Mouse (Mus musculus) myocyte (in vitro differentiated cells): ENCODE results near the gene Rpl9. TPM values are rescaled to one million over a fixed set of nuclear protein-coding genes. Genes with fewer than 3 reads are reported as not detected.
A peak's percentile ranks its signal among the peaks of the same experiment; 100 is the strongest.

Source experiments
- H3K27me3 ChIP-seq: one replicate; pipeline ENCODE4 v1.6.1; 2011; ENCODE audit not compliant: control insufficient read depth, insufficient read depth, insufficient read length
- H3K36me3 ChIP-seq: one replicate; pipeline ENCODE4 v1.6.1; 2011; ENCODE audit not compliant: control insufficient read depth, insufficient read depth
- H3K4me2 ChIP-seq: one replicate; pipeline ENCODE4 v1.6.1; 2011; ENCODE audit warnings: low read depth, control low read depth
- H3K4me3 ChIP-seq: one replicate; pipeline ENCODE4 v1.5.1; 2011; ENCODE audit warnings: mild to moderate bottlenecking, control low read depth, moderate library complexity
- H3K79me2 ChIP-seq: one replicate; pipeline ENCODE4 v1.6.1; 2011; ENCODE audit not compliant: control insufficient read depth, insufficient read depth
- H3ac ChIP-seq: one replicate; pipeline ENCODE4 v1.6.1; 2011; ENCODE audit not compliant: control insufficient read depth, insufficient read length
- CEBPB ChIP-seq: IDR thresholded peaks from 2 replicates; pipeline ENCODE4 v1.6.1; 2011; ENCODE audit warnings: mild to moderate bottlenecking, moderate library complexity; ENCODE audit not compliant: poor library complexity, insufficient read depth, severe bottlenecking
- E2F4 ChIP-seq: IDR thresholded peaks from one replicate; pipeline ENCODE4 v1.6.1; 2011; ENCODE audit warnings: mild to moderate bottlenecking, control low read depth, moderate library complexity; ENCODE audit not compliant: insufficient read depth
- MAX ChIP-seq: IDR thresholded peaks from one replicate; pipeline ENCODE4 v1.6.1; 2011; ENCODE audit warnings: low read depth, mild to moderate bottlenecking, control low read depth
- MYOD1 ChIP-seq, 3 experiments: IDR thresholded peaks; one replicate each; pipeline ENCODE4 v1.6.1; 2011; ENCODE audit warnings: control low read depth in 2 of 3, low read depth in 2 of 3, mild to moderate bottlenecking in 2 of 3, moderate library complexity in 1 of 3; ENCODE audit not compliant: insufficient read length in 2 of 3, control insufficient read depth in 1 of 3
- MYOG ChIP-seq, 3 experiments: IDR thresholded peaks; one replicate each; pipeline ENCODE4 v1.6.1; 2011; ENCODE audit warnings: control low read depth in 2 of 3, low read depth in 2 of 3, mild to moderate bottlenecking in 2 of 3; ENCODE audit not compliant: insufficient read length in 2 of 3, control insufficient read depth in 1 of 3, insufficient read depth in 1 of 3
- POLR2A ChIP-seq: IDR thresholded peaks from one replicate; pipeline ENCODE4 v1.6.1; 2011; ENCODE audit warnings: low read depth, mild to moderate bottlenecking, control low read depth, moderate library complexity; ENCODE audit not compliant: insufficient read length
- POLR2AphosphoS2 ChIP-seq: IDR thresholded peaks from one replicate; pipeline ENCODE4 v1.6.1; 2011; ENCODE audit warnings: low read depth, control low read depth; ENCODE audit not compliant: insufficient read length
- REST ChIP-seq: IDR thresholded peaks from one replicate; pipeline ENCODE4 v1.6.1; 2011; ENCODE audit warnings: mild to moderate bottlenecking, control low read depth, moderate library complexity; ENCODE audit not compliant: insufficient read depth, insufficient read length
- SRF ChIP-seq: IDR thresholded peaks from one replicate; pipeline ENCODE4 v1.6.1; 2011; ENCODE audit warnings: low read depth; ENCODE audit not compliant: control insufficient read depth, insufficient read length
- TCF12 ChIP-seq: IDR thresholded peaks from one replicate; pipeline ENCODE4 v1.6.1; 2011; ENCODE audit warnings: mild to moderate bottlenecking, control low read depth; ENCODE audit not compliant: poor library complexity, insufficient read depth, severe bottlenecking
- TCF3 ChIP-seq: IDR thresholded peaks from one replicate; pipeline ENCODE4 v1.6.1; 2011; ENCODE audit warnings: low read depth, control low read depth; ENCODE audit not compliant: insufficient read length
- USF1 ChIP-seq: IDR thresholded peaks from one replicate; pipeline ENCODE4 v1.6.1; 2011; ENCODE audit warnings: low read depth, mild to moderate bottlenecking, control low read depth, moderate library complexity
- polyA plus RNA-seq: library from polyadenylated mRNA; unstranded; fragments of >200 nt; fragmentation: generic; extraction: Trizol; gene quantifications from one replicate; pipeline ENCODE4 v1.2.1, GENCODE M21; 2012; ENCODE audit warnings: missing spikeins

Gene Rpl9
- polyA plus RNA-seq, 1 experiment = 2,064 TPM

DNA sequence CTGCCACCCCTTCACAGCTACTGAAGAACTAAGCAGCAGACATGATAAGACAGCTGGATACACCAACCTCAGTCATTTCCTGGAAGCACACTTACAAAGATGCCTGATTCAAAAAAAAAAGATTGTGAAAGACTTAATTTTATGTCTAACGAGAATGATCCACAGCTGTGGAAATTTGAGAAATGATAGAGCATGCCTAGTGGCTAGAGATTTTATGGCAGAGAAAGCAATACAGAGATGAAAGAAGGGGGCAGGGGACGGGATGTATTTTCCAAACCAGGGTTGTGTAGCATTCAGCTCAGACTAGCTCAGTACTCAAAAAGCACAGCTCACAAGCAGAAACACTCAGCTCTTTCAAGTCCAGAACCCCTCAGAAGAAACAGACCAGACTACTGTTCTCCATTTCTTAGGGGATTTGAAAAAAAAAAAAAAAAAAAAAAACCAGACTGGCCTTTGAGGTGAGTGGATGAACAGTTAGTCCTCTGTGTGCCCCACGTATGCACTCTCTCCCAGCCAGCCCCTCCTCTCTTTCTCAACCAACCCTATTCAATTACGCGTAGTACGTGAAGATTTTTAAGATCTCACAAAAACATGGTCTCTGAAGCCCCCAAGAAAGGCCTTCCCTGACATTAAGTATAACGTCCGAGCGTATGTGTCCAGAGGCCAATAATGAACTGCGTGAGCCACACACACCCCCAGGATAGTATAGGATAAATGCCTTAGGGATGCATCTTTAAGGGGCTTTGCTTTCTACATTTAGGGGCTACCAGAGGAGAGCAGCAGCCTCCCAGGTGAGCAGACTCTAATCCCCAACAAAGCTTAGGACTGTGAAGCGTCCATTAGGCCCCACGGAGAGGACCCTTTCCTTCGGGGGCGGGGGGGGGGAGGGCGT is 43.5 kb upstream of the Rpl9 start:
- Histone ChIP-seq H3K4me2 (peak overlapping the region; percentile 83), H3K79me2 (peaks cover 55% of the 10 kb centered on the region), H3ac (peak overlapping the region; percentile 61), H3K36me3 (peaks cover 3% of the 10 kb centered on the region), H3K4me3 (peak overlapping the region; percentile 72), H3K27me3 (no peaks in the 10 kb centered on the region)
- TF ChIP-seq POLR2AphosphoS2 = no peak
- 0 out of 2 replicates have a peak, but pooled peaks have one; percentile 46 for TF ChIP-seq CEBPB
- TF ChIP-seq MYOD1 (IDR thresholded peaks at IDR 0.05; ENCODE audit: control insufficient read depth in 1 of 3, insufficient read length in 2 of 3, low read depth in 2 of 3) = peak; percentile 19 to 52 (median 47)

GRCm38 (mm10) chr5:65429441-65429840 is 38.2 kb upstream of the Rpl9 start:
- Histone ChIP-seq H3K4me3 (no peak overlapping the region), H3K79me2 (peaks cover 75% of the 10 kb centered on the region), H3K36me3 (peaks cover 22% of the 10 kb centered on the region), H3K27me3 (no peaks in the 10 kb centered on the region), H3ac (no peak overlapping the region), H3K4me2 (no peak overlapping the region)
- no peak for TF ChIP-seq MYOG (IDR thresholded peaks at IDR 0.05; ENCODE audit: control insufficient read depth in 1 of 3, insufficient read depth in 1 of 3, insufficient read length in 2 of 3, low read depth in 2 of 3)
- no peak for TF ChIP-seq CEBPB
- TF ChIP-seq USF1 = no peak
- no peak for TF ChIP-seq MYOD1 (IDR thresholded peaks at IDR 0.05; ENCODE audit: control insufficient read depth in 1 of 3, insufficient read length in 2 of 3, low read depth in 2 of 3)
- no peak for TF ChIP-seq REST
- no peak for TF ChIP-seq POLR2AphosphoS2
- TF ChIP-seq TCF12 = no peak
- TF ChIP-seq POLR2A = no peak
- no peak for TF ChIP-seq E2F4
- no peak for TF ChIP-seq MAX
- TF ChIP-seq SRF = no peak
- no peak for TF ChIP-seq TCF3

DNA sequence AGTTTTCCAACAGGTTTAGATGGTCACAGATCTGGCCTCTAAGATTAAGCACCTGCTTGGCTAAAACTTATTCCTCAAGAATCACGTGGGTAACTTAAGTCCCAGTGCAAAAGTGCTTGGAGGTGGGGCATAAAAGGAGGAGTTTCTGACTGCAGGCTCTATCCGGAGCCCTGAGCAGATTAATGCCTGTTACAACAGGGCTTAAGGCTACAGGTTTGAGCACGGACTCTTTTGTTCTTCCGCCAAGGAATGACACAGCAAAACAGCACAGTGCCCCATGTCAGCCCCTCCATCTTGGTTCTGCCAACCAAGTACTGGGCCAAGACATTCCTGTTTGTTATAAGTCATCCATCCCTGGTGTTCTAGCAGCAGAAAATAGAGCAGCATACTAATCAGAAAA is 37.1 kb upstream of the Rpl9 start:
- no peaks in the 10 kb centered on the region for H3K27me3 ChIP-seq
- H3K4me2 ChIP-seq = no peak overlapping the region
- H3K79me2 ChIP-seq = peaks cover 63% of the 10 kb centered on the region
- no peak for TF ChIP-seq E2F4
- TF ChIP-seq MYOG (IDR thresholded peaks at IDR 0.05; ENCODE audit: control insufficient read depth in 1 of 3, insufficient read depth in 1 of 3, insufficient read length in 2 of 3, low read depth in 2 of 3) = no peak
- TF ChIP-seq POLR2AphosphoS2 = no peak
- TF ChIP-seq MYOD1 (IDR thresholded peaks at IDR 0.05; ENCODE audit: control insufficient read depth in 1 of 3, insufficient read length in 2 of 3, low read depth in 2 of 3) = no peak
- TF ChIP-seq TCF3 = no peak
- TF ChIP-seq CEBPB = no peak
- no peak for TF ChIP-seq SRF
- TF ChIP-seq REST = no peak
- no peak for TF ChIP-seq MAX
- TF ChIP-seq TCF12 = no peak
- no peak for TF ChIP-seq POLR2A
- TF ChIP-seq USF1 = no peak
- H3K4me3 ChIP-seq = no peak overlapping the region
- H3ac ChIP-seq = no peak overlapping the region
- H3K36me3 ChIP-seq = peaks cover 29% of the 10 kb centered on the region

DNA sequence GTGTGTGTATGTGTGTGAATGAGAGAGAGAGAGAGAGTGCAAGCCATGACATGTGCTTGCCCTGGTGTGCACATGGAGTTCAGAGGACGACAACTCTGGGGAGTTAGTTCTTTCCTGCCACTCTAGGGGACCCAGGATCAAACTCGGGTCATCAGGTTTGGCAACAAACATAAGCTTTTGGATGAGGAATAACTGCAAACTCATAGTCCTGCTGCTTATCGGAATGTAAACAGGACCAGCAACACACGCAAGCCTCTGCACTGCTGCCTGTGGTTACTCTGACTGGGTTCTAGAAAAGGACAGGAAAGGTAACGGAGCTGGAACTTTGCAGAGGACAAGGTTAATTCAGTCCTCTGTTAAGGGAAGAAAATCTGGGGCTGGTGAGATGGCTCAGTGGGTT is 34.0 kb upstream of the Rpl9 start:
- no peak for TF ChIP-seq MYOG (IDR thresholded peaks at IDR 0.05; ENCODE audit: control insufficient read depth in 1 of 3, insufficient read depth in 1 of 3, insufficient read length in 2 of 3, low read depth in 2 of 3)
- TF ChIP-seq SRF = no peak
- no peaks in the 10 kb centered on the region for H3K27me3 ChIP-seq

GRCm38 (mm10) chr5:65424215-65424614 is 33.0 kb upstream of the Rpl9 start:
- H3K4me3 ChIP-seq = no peak overlapping the region
- TF ChIP-seq MYOG (IDR thresholded peaks at IDR 0.05; ENCODE audit: control insufficient read depth in 1 of 3, insufficient read depth in 1 of 3, insufficient read length in 2 of 3, low read depth in 2 of 3) (no peak), TCF3 (no peak), POLR2AphosphoS2 (no peak), CEBPB (no peak), TCF12 (no peak), SRF (no peak), REST (no peak), MAX (no peak), MYOD1 (IDR thresholded peaks at IDR 0.05; ENCODE audit: control insufficient read depth in 1 of 3, insufficient read length in 2 of 3, low read depth in 2 of 3) (no peak), USF1 (no peak), POLR2A (no peak), E2F4 (no peak)
- H3K79me2 ChIP-seq = peaks cover 22% of the 10 kb centered on the region
- no peak overlapping the region for H3ac ChIP-seq
- H3K36me3 ChIP-seq = peaks cover 32% of the 10 kb centered on the region
- H3K27me3 ChIP-seq = no peaks in the 10 kb centered on the region
- no peak overlapping the region for H3K4me2 ChIP-seq

More for the DNA sequence above, 34.0 kb upstream of the Rpl9 start:
- H3K4me3 ChIP-seq = no peak overlapping the region
- H3ac ChIP-seq = no peak overlapping the region
- no peak overlapping the region for H3K4me2 ChIP-seq
- H3K36me3 ChIP-seq = peaks cover 32% of the 10 kb centered on the region
- peaks cover 33% of the 10 kb centered on the region for H3K79me2 ChIP-seq
